Mouse (Mus musculus) stomach, embryonic 14.5 days (tissue): ENCODE data around the gene Slc26a1. TPM values are rescaled to one million over a fixed set of nuclear protein-coding genes. Genes with fewer than 3 reads are reported as not detected.

Source experiments
- ATAC-seq: fragments of 200-750 bp; cut with Nextera tagmentation; 2 replicates; pipeline ENCODE4 v1.8.0; 2017; ENCODE audit warnings: low read depth, moderate TSS enrichment; ENCODE audit not compliant: insufficient number of reproducible peaks, insufficient read depth, low FRiP score
- H3K27ac ChIP-seq: fragments of 300-500 bp; sonication (generic); 2 replicates; pipeline ENCODE4 v1.5.1; 2014; ENCODE audit warnings: mild to moderate bottlenecking, low read length, moderate library complexity, mixed read lengths
- H3K27me3 ChIP-seq: fragments of 300-500 bp; sonication (generic); 2 replicates; pipeline ENCODE4 v1.6.1; 2014; ENCODE audit warnings: low read length, control low read depth, mixed read lengths; ENCODE audit not compliant: control insufficient read depth, insufficient read depth
- H3K36me3 ChIP-seq: fragments of 300-500 bp; sonication (generic); 2 replicates; pipeline ENCODE4 v1.6.1; 2014; ENCODE audit warnings: mild to moderate bottlenecking, control low read depth, low read length, moderate library complexity, mixed read lengths; ENCODE audit not compliant: control insufficient read depth, insufficient read depth
- H3K4me1 ChIP-seq: fragments of 300-500 bp; sonication (generic); 2 replicates; pipeline ENCODE4 v1.6.1; 2014; ENCODE audit warnings: low read length, control low read depth, mixed read lengths; ENCODE audit not compliant: control insufficient read depth, insufficient read depth
- H3K4me2 ChIP-seq: fragments of 300-500 bp; sonication (generic); replicated peaks from 2 replicates; pipeline ENCODE4 v1.6.1; 2014; ENCODE audit warnings: low read depth, low read length, control low read depth
- H3K4me3 ChIP-seq: fragments of 300-500 bp; sonication (generic); 2 replicates; pipeline ENCODE4 v1.5.1; 2014; ENCODE audit warnings: low read depth, low read length, control low read depth
- H3K9ac ChIP-seq: fragments of 300-500 bp; sonication (generic); replicated peaks from 2 replicates; pipeline ENCODE4 v1.6.1; 2014; ENCODE audit warnings: low read depth, mild to moderate bottlenecking, control low read depth, low read length, moderate library complexity, mixed read lengths
- H3K9me3 ChIP-seq: fragments of 300-500 bp; sonication (generic); 2 replicates; pipeline ENCODE4 v1.6.1; 2016; ENCODE audit warnings: low read depth, low read length, control low read depth; ENCODE audit not compliant: control insufficient read depth
- whole genome bisulfite sequencing: fragments of 180-500 bp; shearing (Covaris S2); extraction: QIAGEN DNeasy Blood & Tissue Kit; methylation state at CpG from one replicate; pipeline ENCODE4 v1.1.7; 2014; 5-methylcytosine and 5-hydroxymethylcytosine counted together
- polyA plus RNA-seq: library from polyadenylated mRNA; unstranded; fragments of >200 nt; fragmentation: Nextera tagmentation; extraction: Ambion mirVana; gene quantifications from 2 replicates; pipeline ENCODE4 v1.2.1, GENCODE M21; 2014

Gene Slc26a1
- polyA plus RNA-seq, 1 experiment from 2014 or later = 1.1 TPM

- WGBS = 5% methylated on average over 43 of the region's 43 CpGs
- Histone ChIP-seq H3K9me3 (no peaks in the 10 kb centered on the region), H3K9ac (peak within 1 kb of the TSS; percentile 65), H3K4me2 (peak within 1 kb of the TSS; percentile 76), H3K36me3 (0 out of 2 replicates have a peak, but pooled peaks cover 5% of the 10 kb centered on the region), H3K27ac (peak within 1 kb of the TSS; percentile 87), H3K4me3 (peak within 1 kb of the TSS; percentile 49), H3K4me1 (0 out of 2 replicates have a peak, but pooled peaks cover 6% of the 10 kb centered on the region), H3K27me3 (no peaks in the 10 kb centered on the region)
- peak; percentile 85 for ATAC-seq
These were observed 6.1 kb downstream of the Slc26a1 start, which contains the start of gene Dgkq for GRCm38 (mm10) chr5:108668977-108669936. Gene Dgkq (minus strand): TSS chr5:108669672.

GRCm38 (mm10) chr5:108668387-108668932 is 6.9 kb downstream of the Slc26a1 start:
- Histone ChIP-seq H3K9ac (no peak overlapping the region), H3K4me2 (peak overlapping the region; percentile 76), H3K36me3 (0 out of 2 replicates have a peak, but pooled peaks cover 5% of the 10 kb centered on the region), H3K4me1 (0 out of 2 replicates have a peak, but pooled peaks cover 6% of the 10 kb centered on the region), H3K9me3 (no peaks in the 10 kb centered on the region), H3K27ac (peak overlapping the region; percentile 87; the same call in 1 of the 2 replicates), H3K4me3 (peak overlapping the region; percentile 49), H3K27me3 (no peaks in the 10 kb centered on the region)
- no peak for ATAC-seq
- 17% methylated on average over 3 of the region's 3 CpGs for WGBS

- ATAC-seq = no peak
- 0 out of 2 replicates have a peak, but pooled peaks cover 6% of the 10 kb centered on the region for H3K4me1 ChIP-seq
- H3K9ac ChIP-seq = no peak overlapping the region
- WGBS = 68% methylated on average over 2 of the region's 2 CpGs
- H3K27me3 ChIP-seq = no peaks in the 10 kb centered on the region
- H3K9me3 ChIP-seq = no peaks in the 10 kb centered on the region
- 0 out of 2 replicates have a peak, but pooled peaks cover 5% of the 10 kb centered on the region for H3K36me3 ChIP-seq
- H3K27ac ChIP-seq = no peak overlapping the region
- H3K4me2 ChIP-seq = no peak overlapping the region
- H3K4me3 ChIP-seq = no peak overlapping the region
These were observed 8.0 kb downstream of the Slc26a1 start for GRCm38 (mm10) chr5:108667370-108667769.

- ATAC-seq = no peak
These were observed 10.3 kb downstream of the Slc26a1 start for GRCm38 (mm10) chr5:108665066-108665465.

GRCm38 (mm10) chr5:108662772-108663171 is 12.6 kb downstream of the Slc26a1 start:
- Histone ChIP-seq H3K4me1 (peaks cover 5% of the 10 kb centered on the region; the same call in 1 of the 2 replicates), H3K4me2 (no peak overlapping the region), H3K9ac (no peak overlapping the region), H3K27me3 (no peaks in the 10 kb centered on the region), H3K36me3 (0 out of 2 replicates have a peak, but pooled peaks cover 3% of the 10 kb centered on the region), H3K27ac (no peak overlapping the region), H3K4me3 (no peak overlapping the region), H3K9me3 (no peaks in the 10 kb centered on the region)
- ATAC-seq = no peak
- 83% methylated on average over 4 of the region's 4 CpGs for WGBS

More at GRCm38 (mm10) chr5:108665066-108665465, 10.3 kb downstream of the Slc26a1 start:
- no peak overlapping the region for H3K4me3 ChIP-seq
- no peak overlapping the region for H3K4me2 ChIP-seq
- H3K9me3 ChIP-seq = no peaks in the 10 kb centered on the region
- H3K9ac ChIP-seq = no peak overlapping the region
- H3K27ac ChIP-seq = no peak overlapping the region
- no peaks in the 10 kb centered on the region for H3K27me3 ChIP-seq
- H3K36me3 ChIP-seq = no peaks in the 10 kb centered on the region
- 0 out of 2 replicates have a peak, but pooled peaks cover 5% of the 10 kb centered on the region for H3K4me1 ChIP-seq
- WGBS = 41% methylated on average over 3 of the region's 3 CpGs

- WGBS = 13% methylated on average over 35 of the region's 36 CpGs
- Histone ChIP-seq H3K9ac (peak overlapping the region; percentile 74), H3K27ac (no peak overlapping the region), H3K4me1 (peaks cover 5% of the 10 kb centered on the region; the same call in 1 of the 2 replicates), H3K4me3 (peak overlapping the region; percentile 62), H3K27me3 (no peaks in the 10 kb centered on the region), H3K9me3 (no peaks in the 10 kb centered on the region), H3K4me2 (peak overlapping the region; percentile 44), H3K36me3 (peaks cover 8% of the 10 kb centered on the region; the same call in 1 of the 2 replicates)
- ATAC-seq = peak; percentile 99
These were observed 14.6 kb downstream of the Slc26a1 start for GRCm38 (mm10) chr5:108660632-108661268.

- Histone ChIP-seq H3K9me3 (no peaks in the 10 kb centered on the region), H3K4me1 (peaks cover 5% of the 10 kb centered on the region; the same call in 1 of the 2 replicates), H3K4me3 (peak within 1 kb of the TSS; percentile 62), H3K27me3 (no peaks in the 10 kb centered on the region), H3K36me3 (peaks cover 11% of the 10 kb centered on the region; the same call in 1 of the 2 replicates), H3K27ac (no peak within 1 kb of the TSS), H3K9ac (peak within 1 kb of the TSS; percentile 74), H3K4me2 (peak within 1 kb of the TSS; percentile 44)
- ATAC-seq = peak; percentile 47
- 10% methylated on average over 24 of the region's 24 CpGs for WGBS
These were observed 15.4 kb downstream of the Slc26a1 start, which contains the start of gene Idua for GRCm38 (mm10) chr5:108659698-108660631. Gene Idua (plus strand): TSS chr5:108660331.
